Mouse (Mus musculus) ES-Bruce4 (cell line): ENCODE measurements around the gene Tmem213.

Source experiments
- CTCF ChIP-seq: IDR thresholded peaks from one replicate; pipeline ENCODE4 v1.8.1; 2011; ENCODE audit warnings: low read depth, low read length
- POLR2A ChIP-seq: IDR thresholded peaks from one replicate; pipeline ENCODE4 v1.8.1; 2011; ENCODE audit warnings: low read length; ENCODE audit not compliant: insufficient read depth

- TF ChIP-seq CTCF (no peak), POLR2A (no peak)
Measured at GRCm38 (mm10) chr6:38145463-38146065, 36.5 kb downstream of the Tmem213 start.
